Mouse (Mus musculus): ENCODE data around the gene Ppm1a. TPM values are rescaled to one million over a fixed set of nuclear protein-coding genes. Genes with fewer than 3 reads are reported as not detected.

Ppm1a gene
- polyA plus RNA-seq, 1 experiment from 2014 or later: 83.7 TPM

GRCm38 (mm10) chr12:72786551-72786950 lies 29.3 kb downstream of the Ppm1a start:
- H3K4me2 ChIP-seq (replicated peaks): no peak overlapping the region
- H3K4me3 ChIP-seq: no peak overlapping the region
- peaks cover 26% of the 10 kb centered on the region for H3K36me3 ChIP-seq
- no peaks in the 10 kb centered on the region for H3K27me3 ChIP-seq
- ATAC-seq (ENCODE audit: insufficient number of reproducible peaks, insufficient read depth, low FRiP score, low TSS enrichment): no peak
- no peaks in the 10 kb centered on the region for H3K4me1 ChIP-seq
- H3K9me3 ChIP-seq: no peaks in the 10 kb centered on the region
- H3K9ac ChIP-seq: no peak overlapping the region
- no peak overlapping the region for H3K27ac ChIP-seq
- 86% methylated on average over 5 of the region's 5 CpGs for WGBS

- Histone ChIP-seq H3K27ac (no peak overlapping the region), H3K9me3 (no peaks in the 10 kb centered on the region), H3K4me3 (no peak overlapping the region), H3K27me3 (no peaks in the 10 kb centered on the region), H3K4me1 (no peaks in the 10 kb centered on the region), H3K36me3 (peaks cover 26% of the 10 kb centered on the region), H3K4me2 (replicated peaks) (no peak overlapping the region), H3K9ac (no peak overlapping the region)
- 83% methylated on average over 4 of the region's 4 CpGs for WGBS
- ATAC-seq (ENCODE audit: insufficient number of reproducible peaks, insufficient read depth, low FRiP score, low TSS enrichment): no peak
Observed at GRCm38 (mm10) chr12:72786986-72787385, 29.7 kb downstream of the Ppm1a start.

GRCm38 (mm10) chr12:72790538-72790937 lies 33.3 kb downstream of the Ppm1a start:
- 79% methylated on average over 7 of the region's 7 CpGs for WGBS
- H3K4me3 ChIP-seq: no peak overlapping the region
- H3K9me3 ChIP-seq: no peaks in the 10 kb centered on the region
- H3K27ac ChIP-seq: no peak overlapping the region
- no peaks in the 10 kb centered on the region for H3K27me3 ChIP-seq
- H3K36me3 ChIP-seq: peaks cover 29% of the 10 kb centered on the region
- no peak overlapping the region for H3K4me2 ChIP-seq (replicated peaks)
- no peaks in the 10 kb centered on the region for H3K4me1 ChIP-seq
- ATAC-seq (ENCODE audit: insufficient number of reproducible peaks, insufficient read depth, low FRiP score, low TSS enrichment): no peak
- no peak overlapping the region for H3K9ac ChIP-seq

GRCm38 (mm10) chr12:72792320-72793091 lies 35.3 kb downstream of the Ppm1a start:
- Histone ChIP-seq H3K27me3 (no peaks in the 10 kb centered on the region), H3K4me1 (no peaks in the 10 kb centered on the region), H3K4me3 (no peak overlapping the region), H3K9ac (no peak overlapping the region), H3K27ac (no peak overlapping the region), H3K36me3 (peaks cover 37% of the 10 kb centered on the region), H3K4me2 (replicated peaks) (no peak overlapping the region), H3K9me3 (no peaks in the 10 kb centered on the region)
- WGBS: 91% methylated on average over 11 of the region's 11 CpGs
- no peak for ATAC-seq (ENCODE audit: insufficient number of reproducible peaks, insufficient read depth, low FRiP score, low TSS enrichment)

GRCm38 (mm10) chr12:72793983-72794382 lies 36.7 kb downstream of the Ppm1a start:
- peaks cover 37% of the 10 kb centered on the region for H3K36me3 ChIP-seq
- no peaks in the 10 kb centered on the region for H3K4me1 ChIP-seq
- no peak overlapping the region for H3K9ac ChIP-seq
- H3K9me3 ChIP-seq: no peaks in the 10 kb centered on the region
- WGBS: 95% methylated on average over 8 of the region's 8 CpGs
- H3K4me2 ChIP-seq (replicated peaks): no peak overlapping the region
- no peak overlapping the region for H3K4me3 ChIP-seq
- no peaks in the 10 kb centered on the region for H3K27me3 ChIP-seq
- no peak for ATAC-seq (ENCODE audit: insufficient number of reproducible peaks, insufficient read depth, low FRiP score, low TSS enrichment)
- H3K27ac ChIP-seq: no peak overlapping the region

GRCm38 (mm10) chr12:72809798-72810197 lies 52.5 kb downstream of the Ppm1a start:
- Histone ChIP-seq H3K4me1 (no peaks in the 10 kb centered on the region), H3K36me3 (no peaks in the 10 kb centered on the region), H3K9me3 (no peaks in the 10 kb centered on the region), H3K4me2 (replicated peaks) (no peak overlapping the region), H3K27me3 (no peaks in the 10 kb centered on the region), H3K4me3 (no peak overlapping the region), H3K27ac (no peak overlapping the region), H3K9ac (no peak overlapping the region)
- 83% methylated on average over 6 of the region's 6 CpGs for WGBS
- ATAC-seq (ENCODE audit: insufficient number of reproducible peaks, insufficient read depth, low FRiP score, low TSS enrichment): no peak

- Histone ChIP-seq H3K9ac (no peak overlapping the region), H3K4me1 (no peaks in the 10 kb centered on the region), H3K27ac (no peak overlapping the region), H3K36me3 (no peaks in the 10 kb centered on the region), H3K9me3 (no peaks in the 10 kb centered on the region), H3K4me3 (no peak overlapping the region), H3K4me2 (replicated peaks) (no peak overlapping the region), H3K27me3 (no peaks in the 10 kb centered on the region)
- WGBS: 88% methylated on average over 3 of the region's 3 CpGs
- ATAC-seq (ENCODE audit: insufficient number of reproducible peaks, insufficient read depth, low FRiP score, low TSS enrichment): no peak
Observed at GRCm38 (mm10) chr12:72811588-72811987, 54.3 kb downstream of the Ppm1a start.

- Histone ChIP-seq H3K9ac (peak overlapping the region; percentile 28), H3K27ac (peak overlapping the region; percentile 64), H3K9me3 (no peaks in the 10 kb centered on the region), H3K4me2 (replicated peaks) (peak overlapping the region; percentile 53), H3K27me3 (peaks cover 4% of the 10 kb centered on the region; the same call in 1 of the 2 replicates), H3K4me1 (0 out of 2 replicates have a peak, but pooled peaks cover 8% of the 10 kb centered on the region), H3K4me3 (peak overlapping the region; percentile 31), H3K36me3 (no peaks in the 10 kb centered on the region)
- 2% methylated on average over 24 of the region's 24 CpGs for WGBS
- ATAC-seq (ENCODE audit: insufficient number of reproducible peaks, insufficient read depth, low FRiP score, low TSS enrichment): peak; percentile 90
Observed at GRCm38 (mm10) chr12:72820940-72821431, 63.7 kb downstream of the Ppm1a start.

- ATAC-seq (ENCODE audit: insufficient number of reproducible peaks, insufficient read depth, low FRiP score, low TSS enrichment): no peak
- peak overlapping the region; percentile 28; the same call in 1 of the 2 replicates for H3K9ac ChIP-seq
- peak overlapping the region; percentile 64 for H3K27ac ChIP-seq
- peaks cover 4% of the 10 kb centered on the region; the same call in 1 of the 2 replicates for H3K27me3 ChIP-seq
- H3K4me1 ChIP-seq: 0 out of 2 replicates have a peak, but pooled peaks cover 8% of the 10 kb centered on the region
- no peaks in the 10 kb centered on the region for H3K9me3 ChIP-seq
- H3K4me2 ChIP-seq (replicated peaks): peak overlapping the region; percentile 53
- H3K36me3 ChIP-seq: no peaks in the 10 kb centered on the region
- 27% methylated on average over 6 of the region's 6 CpGs for WGBS
- peak overlapping the region; percentile 31 for H3K4me3 ChIP-seq
Observed at GRCm38 (mm10) chr12:72821589-72821988, 64.3 kb downstream of the Ppm1a start.

GRCm38 (mm10) chr12:72825656-72826055 lies 68.4 kb downstream of the Ppm1a start:
- Histone ChIP-seq H3K4me3 (no peak overlapping the region), H3K36me3 (no peaks in the 10 kb centered on the region), H3K9ac (no peak overlapping the region), H3K27ac (no peak overlapping the region), H3K9me3 (no peaks in the 10 kb centered on the region), H3K4me2 (replicated peaks) (no peak overlapping the region), H3K27me3 (peaks cover 18% of the 10 kb centered on the region), H3K4me1 (0 out of 2 replicates have a peak, but pooled peaks cover 5% of the 10 kb centered on the region)
- 44% methylated on average over 5 of the region's 5 CpGs for WGBS
- no peak for ATAC-seq (ENCODE audit: insufficient number of reproducible peaks, insufficient read depth, low FRiP score, low TSS enrichment)

- no peak overlapping the region for H3K4me3 ChIP-seq
- 79% methylated on average over 9 of the region's 9 CpGs for WGBS
- H3K27me3 ChIP-seq: peaks cover 36% of the 10 kb centered on the region
- H3K9me3 ChIP-seq: no peaks in the 10 kb centered on the region
- no peak overlapping the region for H3K4me2 ChIP-seq (replicated peaks)
- no peaks in the 10 kb centered on the region for H3K36me3 ChIP-seq
- no peak for ATAC-seq (ENCODE audit: insufficient number of reproducible peaks, insufficient read depth, low FRiP score, low TSS enrichment)
- H3K9ac ChIP-seq: no peak overlapping the region
- H3K27ac ChIP-seq: no peak overlapping the region
- peaks cover 7% of the 10 kb centered on the region; the same call in 1 of the 2 replicates for H3K4me1 ChIP-seq
Observed at GRCm38 (mm10) chr12:72828846-72829556, 71.7 kb downstream of the Ppm1a start.

- Histone ChIP-seq H3K27ac (no peak overlapping the region), H3K9me3 (no peaks in the 10 kb centered on the region), H3K36me3 (no peaks in the 10 kb centered on the region), H3K27me3 (peaks cover 36% of the 10 kb centered on the region), H3K4me2 (replicated peaks) (no peak overlapping the region), H3K4me3 (no peak overlapping the region), H3K4me1 (peaks cover 7% of the 10 kb centered on the region; the same call in 1 of the 2 replicates), H3K9ac (no peak overlapping the region)
- 53% methylated on average over 20 of the region's 20 CpGs for WGBS
- ATAC-seq (ENCODE audit: insufficient number of reproducible peaks, insufficient read depth, low FRiP score, low TSS enrichment): no peak
Observed at GRCm38 (mm10) chr12:72829777-72830176, 72.5 kb downstream of the Ppm1a start.
